Mouse (Mus musculus) NIH3T3 (cell line): ENCODE results near the gene Mup6.
A peak's percentile ranks its signal among the peaks of the same experiment; 100 is the strongest.
"Not testable (repeated sequence)": the region's sequence is repeated elsewhere in the genome, so short reads cannot be mapped to it uniquely, and the experiment has no call there.

Source experiments
- DNase-seq: peaks from one replicate; pipeline ENCODE4 v3.0.0-alpha.2; 2012; ENCODE audit warnings: low read depth

The Mup6 gene

GRCm38 (mm10) chr4:59963405-59964344 is at the start of gene Mup6:
TSS of gene Mup6 (plus strand) at chr4:59964294.
- DNase-seq: no peak

DNA sequence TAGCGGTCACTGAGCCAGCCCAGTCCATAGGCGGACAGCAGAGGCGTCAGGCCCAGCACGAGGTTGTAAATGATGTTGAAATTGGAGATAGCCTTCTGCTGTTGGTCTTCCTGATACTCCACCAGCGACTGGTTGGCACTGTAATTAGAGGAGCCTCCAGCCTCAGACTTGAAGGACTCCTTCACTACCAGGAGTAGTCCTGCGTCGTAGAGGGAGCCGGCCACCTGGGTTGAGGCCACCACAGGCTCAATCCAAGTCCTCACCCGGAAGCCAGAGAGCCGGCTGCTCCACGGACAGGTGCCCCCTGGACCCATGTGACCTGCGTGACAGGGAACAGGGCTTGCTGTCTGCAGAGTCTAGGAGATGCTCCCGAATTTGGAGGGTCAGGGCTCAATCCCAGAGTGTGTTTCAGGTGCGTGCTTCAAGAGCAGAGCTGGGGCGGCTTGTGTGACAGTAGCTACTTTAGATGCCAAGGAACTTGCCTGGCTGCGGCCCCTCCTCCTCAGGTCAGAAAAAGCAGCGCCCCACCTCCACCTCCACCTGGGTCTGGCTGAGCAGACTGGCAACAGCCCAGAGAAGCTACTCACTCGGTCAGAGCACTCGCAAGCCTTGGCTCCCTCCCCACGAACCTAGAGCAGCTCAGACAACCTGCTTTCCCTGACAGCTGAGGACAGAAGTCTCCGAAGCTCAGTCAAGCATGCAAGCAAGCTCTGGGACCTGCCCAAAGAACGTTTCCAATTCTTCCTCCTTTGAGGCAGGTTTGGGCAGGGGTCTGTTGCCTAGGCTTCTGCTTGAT is 49.3 kb upstream of the Mup6 start, which contains the start of gene Slc46a2:
TSS of gene Slc46a2 (minus strand) at position 449 of the 796 bp plus-strand sequence.
- DNase-seq: no peak

- no peak for DNase-seq
These were observed 46.1 kb upstream of the Mup6 start for GRCm38 (mm10) chr4:59917966-59918365.

DNA sequence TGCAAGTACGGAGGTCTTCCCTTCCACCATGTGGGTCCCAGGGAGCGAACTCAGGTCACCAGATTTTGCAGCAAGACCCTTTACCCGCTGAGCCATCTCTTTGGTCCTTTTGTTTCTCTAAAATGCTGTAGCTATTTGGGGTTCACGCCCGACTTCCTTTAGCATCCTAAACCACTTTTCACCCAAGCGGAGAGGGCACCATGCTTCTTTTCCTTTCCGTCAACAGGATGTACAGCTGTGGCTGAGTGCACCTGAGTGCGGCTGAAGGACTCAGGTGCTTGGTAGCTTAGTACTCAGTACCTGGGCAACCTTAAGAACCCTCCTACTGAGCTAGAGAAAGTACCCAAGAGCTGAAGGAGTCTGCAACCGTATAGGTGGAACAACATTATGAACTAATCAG is 39.0 kb upstream of the Mup6 start:
- no peak for DNase-seq

- no peak for DNase-seq
These were observed 36.4 kb upstream of the Mup6 start for GRCm38 (mm10) chr4:59927666-59928065.

- DNase-seq: peak; percentile 94
These were observed 35.7 kb upstream of the Mup6 start for GRCm38 (mm10) chr4:59928347-59928746.

GRCm38 (mm10) chr4:59932505-59933281 is 31.4 kb upstream of the Mup6 start:
- DNase-seq: peak; percentile 66

DNA sequence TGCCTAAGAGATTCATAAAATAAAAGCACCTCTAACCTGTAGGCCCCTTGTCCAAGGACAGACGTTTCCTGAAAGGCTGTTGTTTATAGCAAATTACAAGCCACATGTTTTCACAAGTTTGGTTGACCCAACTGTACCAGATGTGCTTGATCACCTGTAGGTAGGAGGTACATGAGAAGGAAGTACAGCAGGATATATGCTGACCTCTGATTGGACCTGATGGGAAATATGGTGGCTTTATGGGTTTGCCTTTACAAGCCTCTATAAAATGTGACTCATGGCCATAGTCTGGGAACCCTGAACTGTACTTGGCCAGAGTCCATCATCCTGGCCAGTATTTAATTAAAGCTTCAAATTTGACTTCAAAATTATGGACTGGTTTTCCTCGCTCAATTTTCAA is 26.6 kb upstream of the Mup6 start:
- no peak for DNase-seq

- no peak for DNase-seq
These were observed 3.5 kb upstream of the Mup6 start, which contains the start of gene Mup4 for GRCm38 (mm10) chr4:59960610-59961009. TSS of gene Mup4 (minus strand) at chr4:59960710.

DNA sequence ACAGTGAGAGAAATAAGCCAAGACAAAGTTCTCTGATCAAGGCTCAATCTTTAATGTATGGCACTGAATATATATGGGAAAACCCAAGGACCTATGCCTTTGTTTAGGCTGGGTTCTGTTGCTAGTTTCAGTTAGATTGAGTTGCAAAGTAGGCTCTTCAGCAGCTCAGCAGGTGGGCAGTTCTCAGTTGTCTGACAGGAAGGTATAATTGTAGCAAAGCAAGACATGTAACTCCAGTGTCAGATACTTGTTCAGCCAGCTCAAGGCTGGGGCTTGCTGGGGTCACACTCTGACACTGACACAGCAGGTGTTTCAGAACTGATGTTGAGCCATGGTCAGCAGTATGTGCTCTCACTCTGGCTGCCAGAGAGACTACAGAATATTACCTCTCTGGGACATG is 33.8 kb downstream of the Mup6 start:
- DNase-seq: not testable (repeated sequence)

DNA sequence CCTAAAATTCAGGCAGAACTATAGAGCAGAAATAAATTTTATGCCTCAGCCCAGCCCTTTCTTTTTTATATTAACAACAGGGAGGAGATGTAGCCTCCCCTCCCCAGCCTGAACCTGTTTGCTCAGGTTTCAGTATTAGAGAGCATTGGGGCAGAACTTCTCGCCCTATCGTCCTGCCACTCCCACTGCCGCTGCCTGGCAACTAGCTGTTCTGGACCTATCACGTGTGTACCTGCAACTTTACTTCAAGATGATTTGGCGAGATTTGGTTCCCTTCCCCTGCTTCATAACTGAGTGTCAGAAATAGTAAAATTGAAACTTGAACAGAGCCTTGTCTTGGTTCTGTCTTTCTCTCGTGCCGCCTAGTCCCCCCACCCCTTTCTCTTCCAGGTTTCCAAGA is 56.0 kb downstream of the Mup6 start:
- not testable (repeated sequence) for DNase-seq

DNA sequence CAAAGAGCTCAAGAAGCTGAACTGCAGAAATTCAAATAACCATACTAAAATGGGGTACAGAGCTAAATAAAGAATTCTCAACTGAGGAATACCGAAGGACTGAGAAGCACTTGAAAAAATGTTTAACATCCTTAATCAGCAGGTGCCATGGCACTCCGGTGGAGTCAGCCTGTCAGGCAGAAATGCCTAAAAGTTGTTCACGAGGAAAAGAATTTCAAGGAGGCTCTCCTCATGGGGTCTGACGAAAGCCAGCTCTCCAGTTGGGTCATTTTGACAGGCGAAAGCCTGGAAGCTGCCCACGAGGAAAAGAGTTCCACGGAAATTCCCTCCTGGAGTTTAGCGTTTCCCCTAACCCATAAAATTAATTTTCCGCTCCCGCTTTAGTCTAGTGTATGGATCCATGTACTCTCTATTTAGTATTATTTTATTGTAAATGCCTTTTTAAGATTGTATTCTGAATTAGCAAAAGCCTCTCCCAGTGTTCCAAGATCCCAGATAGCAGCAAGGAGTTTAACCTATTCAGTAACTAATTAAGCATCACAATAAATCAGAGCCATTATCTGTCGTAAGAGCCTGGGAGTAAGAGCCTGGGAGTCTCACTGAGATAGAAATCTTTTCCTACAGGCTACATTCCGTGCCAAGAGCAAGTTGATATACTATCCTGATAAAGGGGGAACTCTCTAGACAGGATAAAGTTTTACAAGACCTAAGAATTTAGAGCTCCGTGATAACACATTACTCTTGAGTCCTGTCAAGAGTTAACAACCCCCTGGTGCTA is 65.4 kb downstream of the Mup6 start:
- not testable (repeated sequence) for DNase-seq
